Mouse (Mus musculus): ENCODE results near the gene Mymk.

GRCm38 (mm10) chr2:27028437-27029015 is 43.5 kb downstream of the Mymk start:
- TF ChIP-seq POLR2A (IDR thresholded peaks at IDR 0.05; ENCODE audit: borderline replicate concordance, extremely low read depth, low read depth, low read length) (no peak), CTCF (IDR thresholded peaks at IDR 0.05; ENCODE audit: insufficient read depth, low read length) (no peak)

All from lung, adult 2 months (tissue).